Mouse (Mus musculus) forebrain, embryonic 13.5 days (tissue): ENCODE measurements around the gene AI597479. TPM values are rescaled to one million over a fixed set of nuclear protein-coding genes. Genes with fewer than 3 reads are reported as not detected.

Source experiments
- ATAC-seq: fragments of 200-750 bp; cut with Nextera tagmentation; 2 replicates; pipeline ENCODE4 v1.8.0; 2017
- H3K27ac ChIP-seq: fragments of 300-500 bp; sonication (generic); 2 replicates; pipeline ENCODE4 v1.5.1; 2015; ENCODE audit warnings: inconsistent platforms, mild to moderate bottlenecking, moderate library complexity
- H3K27me3 ChIP-seq: fragments of 300-500 bp; sonication (generic); 2 replicates; pipeline ENCODE4 v1.6.1; 2015; ENCODE audit warnings: mild to moderate bottlenecking, inconsistent platforms
- H3K36me3 ChIP-seq: fragments of 300-500 bp; sonication (generic); 2 replicates; pipeline ENCODE4 v1.6.1; 2015; ENCODE audit warnings: mild to moderate bottlenecking, inconsistent platforms; ENCODE audit not compliant: poor library complexity, severe bottlenecking
- H3K4me1 ChIP-seq: fragments of 300-500 bp; sonication (generic); 2 replicates; pipeline ENCODE4 v1.6.1; 2015; ENCODE audit warnings: inconsistent platforms
- H3K4me2 ChIP-seq: fragments of 300-500 bp; sonication (generic); 2 replicates; pipeline ENCODE4 v1.6.1; 2015; ENCODE audit warnings: inconsistent platforms, mild to moderate bottlenecking, moderate library complexity
- H3K4me3 ChIP-seq: fragments of 300-500 bp; sonication (generic); 2 replicates; pipeline ENCODE4 v1.5.1; 2015; ENCODE audit warnings: mild to moderate bottlenecking, inconsistent platforms
- H3K9ac ChIP-seq: fragments of 300-500 bp; sonication (generic); 2 replicates; pipeline ENCODE4 v1.6.1; 2015; ENCODE audit warnings: mild to moderate bottlenecking, inconsistent platforms
- H3K9me3 ChIP-seq: fragments of 300-500 bp; sonication (generic); replicated peaks from 2 replicates; pipeline ENCODE4 v1.6.1; 2016; ENCODE audit warnings: inconsistent platforms
- WGBS: fragments of 180-500 bp; shearing (Covaris S2); methylation state at CpG from one replicate; pipeline ENCODE4 v1.1.7; 2015; 5-methylcytosine and 5-hydroxymethylcytosine counted together
- polyA plus RNA-seq: library from polyadenylated mRNA; unstranded; fragments of >200 nt; fragmentation: Nextera tagmentation; extraction: Ambion mirVana; gene quantifications from 2 replicates; pipeline ENCODE4 v1.2.1, GENCODE M21; 2015

The AI597479 gene
- polyA plus RNA-seq, 1 experiment from 2014 or later: 41.0 TPM

DNA sequence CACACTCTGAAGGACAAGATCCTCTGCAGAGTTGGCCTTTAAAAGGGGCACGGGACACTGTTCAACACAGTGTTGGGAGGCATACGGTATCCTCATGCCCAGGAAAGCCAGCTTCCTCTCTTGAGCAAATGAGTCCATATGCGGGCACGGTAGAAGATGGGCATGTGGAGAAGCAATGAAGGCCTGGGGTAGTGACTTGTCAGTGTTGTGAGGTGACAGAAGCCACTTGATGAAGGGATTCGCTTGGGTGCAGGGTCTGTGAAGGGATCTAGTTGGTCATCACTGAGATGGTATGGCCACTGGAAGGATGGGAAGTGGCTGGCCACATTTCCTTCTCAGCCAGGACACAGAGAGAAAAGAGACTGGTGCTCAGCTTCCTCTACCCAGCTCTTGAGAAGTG, 66.1 kb downstream of the AI597479 start:
- no peak overlapping the region for H3K9ac ChIP-seq
- H3K4me2 ChIP-seq: no peak overlapping the region
- peaks cover 12% of the 10 kb centered on the region; the same call in 1 of the 2 replicates for H3K27me3 ChIP-seq
- no peak overlapping the region for H3K27ac ChIP-seq
- H3K9me3 ChIP-seq: no peaks in the 10 kb centered on the region
- H3K4me3 ChIP-seq: no peak overlapping the region
- no peak for ATAC-seq
- WGBS: 97% methylated on average over 5 of the region's 5 CpGs
- no peaks in the 10 kb centered on the region for H3K36me3 ChIP-seq
- H3K4me1 ChIP-seq: 0 out of 2 replicates have a peak, but pooled peaks cover 4% of the 10 kb centered on the region

Other genes with a start within 250 kb of the AI597479 start
- 42.6 and 46.6 TPM in 2 replicates for gene Mrps9, start 247.5 kb upstream of the AI597479 start, polyA plus RNA-seq
- gene Gpr45, start 145.8 kb upstream of the AI597479 start, polyA plus RNA-seq: 28.7 and 30.2 TPM in 2 replicates
- 13.2 and 14.9 TPM in 2 replicates for gene Tgfbrap1, start 73 bp upstream of the AI597479 start, polyA plus RNA-seq
- gene Fhl2, start 98.3 kb downstream of the AI597479 start, polyA plus RNA-seq: 4.8 and 6.2 TPM in 2 replicates